Mouse (Mus musculus) liver, adult (tissue): ENCODE results near the gene Pcdh18.

Source experiments
- GATA4 ChIP-seq: IDR thresholded peaks from 2 replicates; pipeline ENCODE4 v1.6.1; 2014; ENCODE audit warnings: mild to moderate bottlenecking, low read length; ENCODE audit not compliant: insufficient replicate concordance

The Pcdh18 gene

GRCm38 (mm10) chr3:49756870-49757625 lies at the start of gene Pcdh18:
Pcdh18 (minus strand) TSS chr3:49757325.
- no peak for TF ChIP-seq GATA4

- no peak for TF ChIP-seq GATA4
Measured at GRCm38 (mm10) chr3:49806823-49807222, 49.7 kb upstream of the Pcdh18 start.

DNA sequence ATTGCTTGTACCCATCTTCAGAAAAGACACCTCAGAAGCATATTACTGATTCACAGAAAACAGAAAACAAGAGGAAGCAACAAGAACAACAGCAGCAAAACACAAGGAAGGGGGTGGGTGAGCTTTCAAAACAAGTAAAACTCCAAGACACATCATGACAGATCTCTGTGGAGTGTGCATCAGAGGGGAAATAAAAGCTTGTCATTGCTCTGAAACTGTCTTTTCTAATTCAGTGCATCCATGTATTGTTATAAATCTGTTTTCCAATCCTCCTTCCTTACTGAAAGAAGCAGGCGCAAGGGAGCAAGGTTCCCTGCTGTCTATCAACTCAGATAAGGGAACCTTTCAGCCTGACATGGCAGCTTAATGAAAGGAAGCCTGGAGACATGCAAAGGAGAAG lies 48.4 kb upstream of the Pcdh18 start:
- TF ChIP-seq GATA4, result no peak

GRCm38 (mm10) chr3:49788296-49788695 lies 31.2 kb upstream of the Pcdh18 start:
- no peak for TF ChIP-seq GATA4

DNA sequence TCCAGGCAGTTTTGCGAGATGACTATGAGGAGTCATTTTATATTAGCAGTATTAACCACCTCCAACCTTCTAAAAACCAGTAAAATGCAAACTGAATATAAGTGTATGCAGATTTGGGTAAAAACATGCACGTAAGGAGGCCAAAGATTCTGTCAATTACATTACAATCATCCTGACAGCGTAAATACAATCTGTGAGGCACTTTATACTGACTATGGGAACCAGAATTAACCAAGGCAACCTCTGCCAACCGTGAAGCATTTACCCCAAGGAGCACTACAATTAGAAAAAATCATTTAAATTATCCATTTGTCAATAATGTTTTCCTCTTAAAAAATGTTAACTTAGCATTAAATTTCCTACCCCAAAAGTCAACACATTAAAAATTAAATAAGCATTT lies 30.6 kb upstream of the Pcdh18 start:
- TF ChIP-seq GATA4, result no peak

- TF ChIP-seq GATA4, result no peak
Measured at GRCm38 (mm10) chr3:49768992-49769738, 12.0 kb upstream of the Pcdh18 start.

- no peak for TF ChIP-seq GATA4
Measured at GRCm38 (mm10) chr3:49762711-49763110, 5.6 kb upstream of the Pcdh18 start.

GRCm38 (mm10) chr3:49761971-49762370 lies 4.8 kb upstream of the Pcdh18 start:
- no peak for TF ChIP-seq GATA4

GRCm38 (mm10) chr3:49757626-49758019 lies 498 bp upstream of the Pcdh18 start:
- TF ChIP-seq GATA4, result no peak

DNA sequence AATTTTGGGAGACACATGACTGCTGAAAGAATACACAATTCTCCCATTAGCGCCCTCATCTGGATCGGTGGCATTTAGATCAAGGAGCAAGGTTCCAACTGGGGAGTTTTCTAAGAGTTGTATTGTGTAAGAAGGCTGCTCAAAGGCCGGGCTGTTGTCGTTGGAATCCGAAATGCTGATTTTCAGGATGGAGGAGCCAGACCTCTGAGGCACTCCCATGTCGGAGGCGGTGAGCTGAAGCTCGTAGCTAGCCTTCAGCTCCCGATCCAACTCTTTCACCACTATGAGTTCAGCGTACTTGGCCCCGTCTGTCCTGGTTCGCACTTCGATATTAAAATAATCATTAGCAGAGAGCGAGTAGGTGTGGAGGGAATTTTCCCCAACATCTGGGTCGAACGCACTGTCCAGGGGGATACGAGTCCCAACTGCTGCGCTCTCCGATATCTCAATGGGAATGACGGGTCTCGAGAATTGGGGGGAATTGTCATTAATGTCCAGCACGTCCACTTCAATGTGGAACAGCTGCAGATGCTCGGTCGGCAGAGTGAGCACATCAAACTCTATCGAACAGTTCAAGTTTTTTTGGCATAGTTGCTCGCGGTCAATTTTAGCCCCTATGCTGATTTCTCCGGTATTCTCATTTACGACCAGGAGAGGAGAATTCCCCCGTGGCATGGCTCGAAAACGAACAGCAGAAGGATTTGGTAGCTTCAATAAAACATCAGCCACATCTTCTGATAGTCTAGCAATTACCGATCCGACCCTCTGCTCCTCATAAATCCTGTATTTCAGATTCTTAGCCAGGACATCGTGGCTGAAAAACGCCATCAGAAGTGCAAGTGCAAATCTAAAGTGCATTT lies 909 bp downstream of the Pcdh18 start:
- no peak for TF ChIP-seq GATA4

GRCm38 (mm10) chr3:49752766-49753165 lies 4.4 kb downstream of the Pcdh18 start:
- no peak for TF ChIP-seq GATA4

DNA sequence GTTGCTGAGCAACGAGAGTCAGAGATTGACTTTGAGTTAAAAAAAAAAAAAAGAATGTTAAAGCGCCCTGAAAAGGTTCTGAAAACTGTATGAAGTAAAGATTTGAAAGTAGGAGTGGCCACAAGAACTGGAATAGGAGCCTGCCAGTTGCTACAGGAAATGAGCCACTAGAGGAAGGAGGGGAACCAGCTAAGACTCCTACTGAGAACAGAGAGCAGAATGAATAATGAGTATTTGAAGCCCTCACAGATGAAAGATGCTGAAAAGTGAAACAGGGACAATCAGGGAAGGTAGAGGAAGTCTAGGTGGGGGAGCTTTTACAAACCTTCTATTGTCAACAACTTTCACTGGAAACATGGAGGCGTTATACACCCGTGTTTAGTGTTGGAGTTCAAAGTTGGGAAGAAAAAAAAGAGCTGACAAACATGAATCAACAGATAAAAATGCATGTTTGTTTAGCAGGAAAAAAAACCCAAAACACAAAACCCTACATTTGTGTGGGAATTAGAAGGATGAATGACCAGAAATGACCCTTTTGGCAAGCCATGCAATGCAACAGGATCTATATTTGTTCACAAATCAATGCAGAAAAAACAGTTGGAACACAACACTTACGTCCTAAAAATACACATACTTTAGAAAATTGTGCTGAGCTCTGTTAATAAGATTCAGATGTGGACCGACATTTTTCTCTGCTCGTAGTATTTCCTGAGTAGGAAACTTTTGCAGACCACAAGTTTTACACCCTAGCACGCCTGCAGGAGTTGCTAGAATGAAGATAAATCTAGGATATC lies 7.4 kb downstream of the Pcdh18 start:
- no peak for TF ChIP-seq GATA4

DNA sequence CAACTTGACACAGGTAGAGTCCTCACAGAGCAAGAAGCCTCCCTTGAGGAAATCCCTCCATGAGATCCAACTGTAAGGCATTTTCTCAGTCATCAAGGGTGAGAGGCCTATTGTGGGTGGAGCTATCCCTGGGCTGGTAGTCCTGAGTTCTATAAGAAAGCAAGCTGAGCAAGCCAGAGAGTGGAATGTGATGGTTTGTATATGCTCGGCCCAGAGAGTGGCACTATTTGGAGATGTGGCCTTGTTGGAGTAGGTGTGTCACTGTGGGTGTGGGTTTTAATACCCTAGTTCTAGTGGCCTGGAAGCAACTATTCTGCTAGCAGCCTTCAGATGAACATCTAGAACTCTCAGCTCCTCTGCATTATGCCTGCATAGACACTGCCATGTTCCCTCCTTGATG lies 9.1 kb downstream of the Pcdh18 start:
- no peak for TF ChIP-seq GATA4

DNA sequence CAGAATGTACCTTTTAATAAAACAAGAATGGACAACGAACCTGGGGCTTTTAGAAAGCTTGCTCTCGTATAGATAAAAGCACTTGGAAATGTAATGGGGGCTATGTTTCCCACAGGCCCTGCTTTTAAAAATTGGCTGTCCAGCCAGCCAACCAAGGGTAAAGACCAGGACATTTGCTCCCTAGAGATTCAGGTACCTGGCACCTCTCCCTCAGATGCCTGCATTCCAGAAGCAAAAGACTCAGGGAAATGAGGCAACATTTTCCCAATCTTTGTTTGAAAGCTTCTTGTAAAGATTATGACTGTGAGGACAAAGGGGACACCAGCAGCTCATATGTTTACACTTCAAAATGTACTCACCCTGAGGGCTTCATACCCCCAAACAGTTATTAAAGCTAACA lies 18.1 kb downstream of the Pcdh18 start:
- TF ChIP-seq GATA4, result no peak

- TF ChIP-seq GATA4, result no peak
Measured at GRCm38 (mm10) chr3:49738531-49738930, 18.6 kb downstream of the Pcdh18 start.

DNA sequence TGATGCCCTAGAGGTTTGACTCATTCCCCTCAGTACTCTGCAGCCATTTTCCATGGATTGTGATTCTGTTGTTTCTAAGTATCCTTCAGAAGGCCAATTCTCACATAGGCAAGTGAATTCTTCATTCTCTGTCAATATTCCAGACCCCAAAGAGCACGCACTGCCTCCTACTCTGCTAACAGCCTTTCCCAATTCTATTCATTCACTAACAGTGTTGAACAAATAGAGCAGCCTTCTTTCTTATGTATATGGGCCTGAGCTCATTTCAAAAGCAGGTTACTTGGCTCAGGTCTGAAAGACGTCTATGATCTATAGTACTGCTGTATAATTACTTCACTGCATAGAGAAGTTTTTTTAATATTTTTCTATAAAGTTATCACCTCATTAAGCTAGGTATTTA lies 50.6 kb downstream of the Pcdh18 start:
- no peak for TF ChIP-seq GATA4
